Mouse (Mus musculus): ENCODE results near the gene Irf4.

DNA sequence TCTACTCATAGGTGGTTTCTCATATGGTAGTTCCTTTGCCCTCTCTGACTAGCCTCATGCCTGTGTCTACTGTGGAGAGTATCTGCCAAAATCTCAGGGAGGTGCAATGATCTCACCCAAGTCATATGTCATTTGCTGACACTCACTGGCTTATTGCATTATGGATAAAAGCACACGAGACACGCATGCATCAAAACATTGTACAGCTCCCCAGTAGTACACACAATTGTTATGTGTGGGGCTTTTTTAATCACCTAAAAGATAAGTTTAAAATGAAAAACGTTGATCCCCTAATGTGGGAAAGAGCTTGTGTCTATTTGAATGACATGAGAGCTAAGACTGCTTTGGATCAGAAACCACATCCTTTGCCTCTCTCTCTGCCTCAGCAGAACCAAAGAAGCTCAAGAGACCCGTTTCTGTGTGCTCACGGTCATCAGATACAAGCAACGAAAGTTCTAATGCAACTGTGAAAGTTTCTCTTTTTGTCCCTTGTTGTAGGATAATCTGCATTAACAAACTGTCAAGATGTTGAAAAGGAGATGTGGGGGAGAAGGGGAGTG, 6.5 kb upstream of the Irf4 start:
- no peak for TF ChIP-seq CTCF (IDR thresholded peaks at IDR 0.05; ENCODE audit: control insufficient read depth, insufficient read depth, low read length)
- TF ChIP-seq POLR2A (IDR thresholded peaks at IDR 0.05; ENCODE audit: borderline replicate concordance, control insufficient read depth, low read depth, low read length), result no peak

Data from bone marrow, adult 2 months (tissue).